Mouse (Mus musculus): ENCODE results near the gene Zfhx3. TPM values are rescaled to one million over a fixed set of nuclear protein-coding genes. Genes with fewer than 3 reads are reported as not detected.

The Zfhx3 gene
- polyA plus RNA-seq, 1 experiment from 2014 or later: 65.9 TPM

- Histone ChIP-seq H3K4me3 (replicated peaks) (no peak overlapping the region), H3K4me2 (replicated peaks) (no peak overlapping the region)
- 0 out of 2 replicates have a peak, but pooled peaks have one; percentile 45 for ATAC-seq
These were observed 13.4 kb downstream of the Zfhx3 start for GRCm38 (mm10) chr8:107955887-107956286.

GRCm38 (mm10) chr8:107957566-107957965 lies 15.1 kb downstream of the Zfhx3 start:
- 29% methylated on average over 8 of the region's 8 CpGs for WGBS
- Histone ChIP-seq H3K4me1 (replicated peaks) (peaks cover 48% of the 10 kb centered on the region), H3K4me3 (replicated peaks) (no peak overlapping the region), H3K36me3 (no peaks in the 10 kb centered on the region), H3K9ac (replicated peaks) (no peak overlapping the region), H3K4me2 (replicated peaks) (no peak overlapping the region), H3K27me3 (0 out of 2 replicates have a peak, but pooled peaks cover 2% of the 10 kb centered on the region), H3K9me3 (no peaks in the 10 kb centered on the region), H3K27ac (peak overlapping the region; percentile 53)
- no peak for ATAC-seq

More at GRCm38 (mm10) chr8:107955887-107956286, 13.4 kb downstream of the Zfhx3 start:
- Histone ChIP-seq H3K27ac (no peak overlapping the region), H3K36me3 (no peaks in the 10 kb centered on the region), H3K9ac (replicated peaks) (no peak overlapping the region), H3K9me3 (no peaks in the 10 kb centered on the region), H3K4me1 (replicated peaks) (peaks cover 45% of the 10 kb centered on the region), H3K27me3 (peaks cover 6% of the 10 kb centered on the region; the same call in 1 of the 2 replicates)
- 72% methylated on average over 3 of the region's 3 CpGs for WGBS

GRCm38 (mm10) chr8:107960466-107960865 lies 18.0 kb downstream of the Zfhx3 start:
- H3K27me3 ChIP-seq: no peaks in the 10 kb centered on the region
- no peak for ATAC-seq
- 55% methylated on average over 11 of the region's 11 CpGs for WGBS
- no peak overlapping the region for H3K4me2 ChIP-seq (replicated peaks)
- 0 out of 2 replicates have a peak overlapping the region, but pooled peaks have one; percentile 10 for H3K9ac ChIP-seq (replicated peaks)
- H3K4me3 ChIP-seq (replicated peaks): no peak overlapping the region
- H3K9me3 ChIP-seq: no peaks in the 10 kb centered on the region
- H3K4me1 ChIP-seq (replicated peaks): peaks cover 37% of the 10 kb centered on the region
- H3K27ac ChIP-seq: peak overlapping the region; percentile 67
- H3K36me3 ChIP-seq: no peaks in the 10 kb centered on the region

GRCm38 (mm10) chr8:107960878-107961277 lies 18.4 kb downstream of the Zfhx3 start:
- Histone ChIP-seq H3K9me3 (no peaks in the 10 kb centered on the region), H3K4me3 (replicated peaks) (no peak overlapping the region), H3K4me2 (replicated peaks) (no peak overlapping the region), H3K27ac (peak overlapping the region; percentile 67), H3K27me3 (no peaks in the 10 kb centered on the region), H3K9ac (replicated peaks) (no peak overlapping the region), H3K4me1 (replicated peaks) (peaks cover 33% of the 10 kb centered on the region), H3K36me3 (no peaks in the 10 kb centered on the region)
- 58% methylated on average over 8 of the region's 8 CpGs for WGBS
- ATAC-seq: no peak

- Histone ChIP-seq H3K4me2 (replicated peaks) (no peak overlapping the region), H3K9ac (replicated peaks) (no peak overlapping the region), H3K4me1 (replicated peaks) (no peaks in the 10 kb centered on the region), H3K9me3 (no peaks in the 10 kb centered on the region), H3K36me3 (no peaks in the 10 kb centered on the region), H3K27ac (no peak overlapping the region; the same call in 1 of the 2 replicates), H3K27me3 (no peaks in the 10 kb centered on the region), H3K4me3 (replicated peaks) (no peak overlapping the region)
- ATAC-seq: no peak
- 90% methylated on average over 4 of the region's 4 CpGs for WGBS
These were observed 29.8 kb downstream of the Zfhx3 start for GRCm38 (mm10) chr8:107972198-107972597.

- Histone ChIP-seq H3K4me2 (replicated peaks) (no peak overlapping the region), H3K9ac (replicated peaks) (no peak overlapping the region), H3K27me3 (no peaks in the 10 kb centered on the region), H3K27ac (no peak overlapping the region), H3K9me3 (no peaks in the 10 kb centered on the region), H3K4me1 (replicated peaks) (no peaks in the 10 kb centered on the region), H3K4me3 (replicated peaks) (no peak overlapping the region), H3K36me3 (no peaks in the 10 kb centered on the region)
- no peak for ATAC-seq
- 84% methylated on average over 13 of the region's 13 CpGs for WGBS
These were observed 32.0 kb downstream of the Zfhx3 start for GRCm38 (mm10) chr8:107974451-107974850.

GRCm38 (mm10) chr8:107978247-107978646 lies 35.8 kb downstream of the Zfhx3 start:
- Histone ChIP-seq H3K9me3 (no peaks in the 10 kb centered on the region), H3K36me3 (no peaks in the 10 kb centered on the region), H3K27ac (no peak overlapping the region), H3K4me3 (replicated peaks) (no peak overlapping the region), H3K4me2 (replicated peaks) (no peak overlapping the region), H3K27me3 (no peaks in the 10 kb centered on the region), H3K9ac (replicated peaks) (no peak overlapping the region), H3K4me1 (replicated peaks) (peaks cover 9% of the 10 kb centered on the region)
- no peak for ATAC-seq
- WGBS: 92% methylated on average over 1 of the region's 1 CpGs

GRCm38 (mm10) chr8:107980618-107981017 lies 38.2 kb downstream of the Zfhx3 start:
- Histone ChIP-seq H3K27me3 (peaks cover 6% of the 10 kb centered on the region; the same call in 1 of the 2 replicates), H3K4me3 (replicated peaks) (no peak overlapping the region), H3K4me2 (replicated peaks) (0 out of 2 replicates have a peak overlapping the region, but pooled peaks have one; percentile 2), H3K9ac (replicated peaks) (no peak overlapping the region), H3K27ac (peak overlapping the region; percentile 47), H3K9me3 (no peaks in the 10 kb centered on the region), H3K4me1 (replicated peaks) (peaks cover 9% of the 10 kb centered on the region), H3K36me3 (no peaks in the 10 kb centered on the region)
- whole genome bisulfite sequencing: 48% methylated on average over 10 of the region's 10 CpGs
- ATAC-seq: no peak

- no peak overlapping the region for H3K4me3 ChIP-seq (replicated peaks)
- WGBS: 45% methylated on average over 15 of the region's 15 CpGs
- no peak for ATAC-seq
These were observed 44.2 kb downstream of the Zfhx3 start for GRCm38 (mm10) chr8:107986629-107987028.

GRCm38 (mm10) chr8:107998874-107999273 lies 56.4 kb downstream of the Zfhx3 start:
- no peak overlapping the region for H3K4me2 ChIP-seq (replicated peaks)
- H3K9ac ChIP-seq (replicated peaks): no peak overlapping the region
- H3K4me1 ChIP-seq (replicated peaks): peaks cover 13% of the 10 kb centered on the region
- ATAC-seq: no peak
- no peaks in the 10 kb centered on the region for H3K27me3 ChIP-seq
- H3K36me3 ChIP-seq: no peaks in the 10 kb centered on the region
- H3K27ac ChIP-seq: no peak overlapping the region
- H3K9me3 ChIP-seq: no peaks in the 10 kb centered on the region
- whole genome bisulfite sequencing: 96% methylated on average over 10 of the region's 10 CpGs
- H3K4me3 ChIP-seq (replicated peaks): no peak overlapping the region

More at GRCm38 (mm10) chr8:107986629-107987028, 44.2 kb downstream of the Zfhx3 start:
- H3K9ac ChIP-seq (replicated peaks): no peak overlapping the region
- H3K27ac ChIP-seq: no peak overlapping the region
- no peaks in the 10 kb centered on the region for H3K36me3 ChIP-seq
- H3K27me3 ChIP-seq: peaks cover 6% of the 10 kb centered on the region; the same call in 1 of the 2 replicates
- H3K4me2 ChIP-seq (replicated peaks): no peak overlapping the region
- H3K9me3 ChIP-seq: no peaks in the 10 kb centered on the region
- 0 out of 2 replicates have a peak, but pooled peaks cover 2% of the 10 kb centered on the region for H3K4me1 ChIP-seq (replicated peaks)

GRCm38 (mm10) chr8:108011516-108011915 lies 69.1 kb downstream of the Zfhx3 start:
- 76% methylated on average over 11 of the region's 11 CpGs for WGBS
- H3K4me2 ChIP-seq (replicated peaks): no peak overlapping the region
- no peaks in the 10 kb centered on the region for H3K27me3 ChIP-seq
- H3K4me3 ChIP-seq (replicated peaks): no peak overlapping the region
- ATAC-seq: no peak
- H3K27ac ChIP-seq: no peak overlapping the region
- peaks cover 3% of the 10 kb centered on the region; the same call in 1 of the 2 replicates for H3K4me1 ChIP-seq (replicated peaks)
- H3K9ac ChIP-seq (replicated peaks): no peak overlapping the region
- no peaks in the 10 kb centered on the region for H3K36me3 ChIP-seq
- no peaks in the 10 kb centered on the region for H3K9me3 ChIP-seq

- no peak overlapping the region for H3K27ac ChIP-seq
- WGBS: 90% methylated on average over 5 of the region's 5 CpGs
- H3K4me3 ChIP-seq (replicated peaks): no peak overlapping the region
- H3K4me2 ChIP-seq (replicated peaks): no peak overlapping the region
- H3K9ac ChIP-seq (replicated peaks): no peak overlapping the region
- ATAC-seq: no peak
- H3K4me1 ChIP-seq (replicated peaks): peaks cover 3% of the 10 kb centered on the region; the same call in 1 of the 2 replicates
- H3K9me3 ChIP-seq: no peaks in the 10 kb centered on the region
- no peaks in the 10 kb centered on the region for H3K36me3 ChIP-seq
- H3K27me3 ChIP-seq: no peaks in the 10 kb centered on the region
These were observed 75.3 kb downstream of the Zfhx3 start for GRCm38 (mm10) chr8:108017727-108018126.

GRCm38 (mm10) chr8:108019651-108020050 lies 77.2 kb downstream of the Zfhx3 start:
- Histone ChIP-seq H3K4me1 (replicated peaks) (peaks cover 3% of the 10 kb centered on the region; the same call in 1 of the 2 replicates), H3K4me2 (replicated peaks) (no peak overlapping the region), H3K4me3 (replicated peaks) (no peak overlapping the region), H3K27me3 (no peaks in the 10 kb centered on the region), H3K9me3 (no peaks in the 10 kb centered on the region), H3K27ac (no peak overlapping the region), H3K9ac (replicated peaks) (no peak overlapping the region), H3K36me3 (no peaks in the 10 kb centered on the region)
- ATAC-seq: no peak
- 82% methylated on average over 3 of the region's 3 CpGs for WGBS
